Mouse (Mus musculus) central nervous system, embryonic 18 days (tissue): ENCODE data around the gene Ly6c1. TPM values are rescaled to one million over a fixed set of nuclear protein-coding genes. Genes with fewer than 3 reads are reported as not detected.

Experiments used
- polyA plus RNA-seq: library from polyadenylated mRNA; depleted of rRNA; stranded (reverse); fragments of >200 nt; gene quantifications from 2 replicates; pipeline ENCODE4 v1.2.3, GENCODE M21; 2012; rRNA removed

Ly6c1 gene
- 29.1 and 29.7 TPM in 2 replicates for polyA plus RNA-seq

GRCm38 (mm10) chr15:75048642-75049261 is at the start of gene Ly6c1:
Ly6c1 (minus strand) TSS chr15:75048830.

Other genes starting within 250 kb of the Ly6c1 start
- gene Gml2, start 229.8 kb downstream of the Ly6c1 start, polyA plus RNA-seq: 0.17 TPM in 1 of 2 replicates, not detected in the other
- 0.12 and 13.3 TPM in 2 replicates for gene 2010109I03Rik, start 151.8 kb downstream of the Ly6c1 start, polyA plus RNA-seq
- gene Ly6i, start 65.4 kb downstream of the Ly6c1 start, polyA plus RNA-seq: not detected in 2 replicates
- gene Ly6a, start 50.8 kb downstream of the Ly6c1 start, polyA plus RNA-seq: 7.6 and 35.2 TPM in 2 replicates
- 0.60 and 0.71 TPM in 2 replicates for gene Ly6c2, start 63.1 kb upstream of the Ly6c1 start, polyA plus RNA-seq
- gene Ly6g, start 106.4 kb upstream of the Ly6c1 start, polyA plus RNA-seq: not detected in 2 replicates
- not detected in 2 replicates for gene BC025446, start 167.5 kb upstream of the Ly6c1 start, polyA plus RNA-seq
- not detected in 2 replicates for gene Ly6f, start 219.6 kb upstream of the Ly6c1 start, polyA plus RNA-seq